Mouse (Mus musculus): Measurements from ENCODE around the gene Gprin3.

GRCm38 (mm10) chr6:59363282-59363681 lies 62.8 kb downstream of the Gprin3 start:
- TF ChIP-seq CTCF (conservative IDR thresholded peaks at IDR 0.05; ENCODE audit: low read length) (no peak), NANOG (IDR thresholded peaks at IDR 0.05; ENCODE audit: borderline replicate concordance, low read length) (no peak), POU5F1 (IDR thresholded peaks at IDR 0.05; ENCODE audit: borderline replicate concordance, low read length) (no peak)
